Comparison of ENCODE assay signal across 22 mouse cellular contexts in genomic region chr2:23075846-23076245, GRCm38 (mm10).
"Had no signal": no experiment of that assay in that cellular context is flagged by ENCODE, and none has a peak within 500 bp of the region (broad histone marks: within the 10 kb centered on the region; RNA-seq: fewer than 3 reads in every experiment).

No protein-coding gene starts in this region.

- H3K9ac ChIP-seq: forebrain, postnatal 0 days; heart, embryonic 13.5 days; heart, embryonic 15.5 days; hindbrain, embryonic 13.5 days; hindbrain, embryonic 15.5 days; limb, embryonic 12.5 days; liver, embryonic 13.5 days had no signal

- H3K27me3 ChIP-seq: heart, embryonic 13.5 days; heart, embryonic 15.5 days; hindbrain, embryonic 13.5 days; hindbrain, embryonic 15.5 days; limb, embryonic 12.5 days; liver, embryonic 13.5 days had no signal

- ATAC-seq: forebrain, postnatal 0 days; hindbrain, postnatal 0 days; intestine, embryonic 16.5 days had no signal

- H3K4me3 ChIP-seq: heart, adult 2 months; heart, embryonic 13.5 days; heart, embryonic 15.5 days; hindbrain, embryonic 13.5 days; hindbrain, embryonic 15.5 days; limb, embryonic 12.5 days; liver, embryonic 13.5 days had no signal

- H3K27ac ChIP-seq: heart, adult 2 months; heart, embryonic 13.5 days; heart, embryonic 15.5 days; hindbrain, embryonic 13.5 days; hindbrain, embryonic 15.5 days; hindbrain, postnatal 0 days; limb, embryonic 12.5 days; liver, embryonic 13.5 days had no signal

- H3K4me1 ChIP-seq: heart, embryonic 13.5 days; heart, embryonic 15.5 days; limb, embryonic 12.5 days; liver, embryonic 13.5 days had no signal

- H3K9me3 ChIP-seq: heart, embryonic 13.5 days; heart, embryonic 15.5 days; hindbrain, embryonic 13.5 days; hindbrain, embryonic 15.5 days; limb, embryonic 12.5 days; liver, embryonic 13.5 days had no signal

- DNase-seq: forebrain, postnatal 0 days; gastrocnemius, postnatal 14 days; gastrocnemius, postnatal 36 days; heart, adult 11 months; heart, adult 2 months; heart, postnatal 14 days; heart, postnatal 36 days; kidney, adult 11 months; kidney, postnatal 10 days; kidney, postnatal 25 days; layer of hippocampus, adult 9-11 months; layer of hippocampus, postnatal 36 days; left cerebral cortex, postnatal 4 days; liver, embryonic 13.5 days had no signal

- H3K4me2 ChIP-seq: heart, embryonic 11.5 days; heart, embryonic 13.5 days; heart, embryonic 15.5 days; hindbrain, embryonic 13.5 days; hindbrain, embryonic 15.5 days; limb, embryonic 12.5 days; liver, embryonic 13.5 days had no signal
